In genomic region chrX:170672594-170673092, GRCm38 (mm10) we compare ENCODE assay signal across 9 mouse cellular contexts. TPM values are rescaled to one million over a fixed set of nuclear protein-coding genes. Genes with fewer than 3 reads are reported as not detected.
DNase-seq lines count a peak whose midpoint lies in the region; ATAC-seq and TF ChIP-seq lines count a peak whose summit lies in the region.
"Had no signal": no experiment of that assay in that cellular context is flagged by ENCODE, and none has a peak within 500 bp of the region (broad histone marks: within the 10 kb centered on the region; RNA-seq: fewer than 3 reads in every experiment).

Gene Asmt (plus strand): TSS chrX:170672644.

- intact Hi-C loops in heart, postnatal 36 days (cut with DNase I) = no loop called here

- no peak for DNase-seq in heart, postnatal 36 days
- no peak for DNase-seq in G1E (ENCODE audit: low spot score)
- DNase-seq in forebrain, postnatal 0 days = no peak
- no peak for DNase-seq in cerebellum, adult 9-11 months
- DNase-seq in spleen, postnatal 4 days (ENCODE audit: low spot score in 2 of 2) = no peak
- DNase-seq in kidney, adult 9 months = no peak

- no peaks in the 10 kb centered on the region for H3K4me1 ChIP-seq in heart, embryonic 13.5 days
- no peaks in the 10 kb centered on the region for H3K4me1 ChIP-seq in G1E (ENCODE audit: insufficient read depth, low read depth, low read length)
- H3K4me1 ChIP-seq in forebrain, postnatal 0 days (ENCODE audit: insufficient read depth) = no peaks in the 10 kb centered on the region
- no peaks in the 10 kb centered on the region for H3K4me1 ChIP-seq in midbrain, embryonic 12.5 days

- TF ChIP-seq CTCF in G1E (IDR thresholded peaks at IDR 0.05; ENCODE audit: low read depth, low read length) = no peak
- no peak for TF ChIP-seq CTCF in forebrain, postnatal 0 days (IDR thresholded peaks at IDR 0.05; ENCODE audit: low read depth)

- no peak within 1 kb of the TSS for H3K4me3 ChIP-seq in heart, embryonic 13.5 days
- H3K4me3 ChIP-seq in G1E (ENCODE audit: low read depth, low read length) = peak within 1 kb of the TSS; percentile 17; the same call in 1 of the 2 replicates
- no peak within 1 kb of the TSS for H3K4me3 ChIP-seq in forebrain, postnatal 0 days (ENCODE audit: low read depth, low read length)
- no peak within 1 kb of the TSS for H3K4me3 ChIP-seq in midbrain, embryonic 12.5 days

- ATAC-seq in heart, embryonic 13.5 days (ENCODE audit: extremely low read depth, insufficient number of reproducible peaks, low FRiP score, low TSS enrichment) = 0 out of 2 replicates have a peak, but pooled peaks have one; percentile 10
- peak; percentile 15; the same call in 1 of the 2 replicates for ATAC-seq in G1E (ENCODE audit: extremely low read depth, insufficient number of reproducible peaks, low FRiP score, poor library complexity, severe bottlenecking)
- peak; percentile 38; the same call in 1 of the 2 replicates for ATAC-seq in forebrain, postnatal 0 days
- peak; percentile 51; the same call in 1 of the 2 replicates for ATAC-seq in midbrain, embryonic 12.5 days (ENCODE audit: low FRiP score, low read depth)

- H3K9ac ChIP-seq in heart, embryonic 13.5 days = no peak within 1 kb of the TSS
- no peak within 1 kb of the TSS for H3K9ac ChIP-seq in forebrain, postnatal 0 days
- H3K9ac ChIP-seq in midbrain, embryonic 12.5 days (replicated peaks) = no peak within 1 kb of the TSS

- 91% methylated on average over 14 of the region's 16 CpGs for WGBS in heart, embryonic 13.5 days
- 96% methylated on average over 12 of the region's 16 CpGs for WGBS in forebrain, postnatal 0 days
- 91% methylated on average over 13 of the region's 16 CpGs for whole genome bisulfite sequencing in midbrain, embryonic 12.5 days

- peaks cover 50% of the 10 kb centered on the region for H3K9me3 ChIP-seq in heart, embryonic 13.5 days
- H3K9me3 ChIP-seq in G1E (replicated peaks) = peaks cover 52% of the 10 kb centered on the region
- peaks cover 27% of the 10 kb centered on the region for H3K9me3 ChIP-seq in forebrain, postnatal 0 days (ENCODE audit: low read length)
- H3K9me3 ChIP-seq in midbrain, embryonic 12.5 days = peaks cover 48% of the 10 kb centered on the region

- no peaks in the 10 kb centered on the region for H3K27me3 ChIP-seq in heart, embryonic 13.5 days (replicated peaks)
- no peaks in the 10 kb centered on the region for H3K27me3 ChIP-seq in G1E (ENCODE audit: insufficient read depth, low read length)
- no peaks in the 10 kb centered on the region for H3K27me3 ChIP-seq in forebrain, postnatal 0 days (ENCODE audit: insufficient read depth, low read length)
- H3K27me3 ChIP-seq in midbrain, embryonic 12.5 days = no peaks in the 10 kb centered on the region

- H3K36me3 ChIP-seq in heart, embryonic 13.5 days = peaks cover 36% of the 10 kb centered on the region
- peaks cover 21% of the 10 kb centered on the region for H3K36me3 ChIP-seq in G1E (replicated peaks)
- peaks cover 3% of the 10 kb centered on the region; the same call in 1 of the 2 replicates for H3K36me3 ChIP-seq in forebrain, postnatal 0 days (ENCODE audit: insufficient read depth)
- peaks cover 44% of the 10 kb centered on the region for H3K36me3 ChIP-seq in midbrain, embryonic 12.5 days

- no peak within 1 kb of the TSS for H3K4me2 ChIP-seq in heart, embryonic 13.5 days
- no peak within 1 kb of the TSS for H3K4me2 ChIP-seq in forebrain, postnatal 0 days (ENCODE audit: low read depth)
- no peak within 1 kb of the TSS for H3K4me2 ChIP-seq in midbrain, embryonic 12.5 days (replicated peaks)

- no peak within 1 kb of the TSS for H3K27ac ChIP-seq in heart, embryonic 13.5 days (replicated peaks)
- no peak within 1 kb of the TSS for H3K27ac ChIP-seq in forebrain, postnatal 0 days (ENCODE audit: low read depth, low read length)
- H3K27ac ChIP-seq in midbrain, embryonic 12.5 days (replicated peaks) = no peak within 1 kb of the TSS
- H3K27ac ChIP-seq: macrophage had no signal

RNA-seq across cellular contexts. Expression of gene Asmt, which starts in this region (rescaled TPM):
- not detected in 2 replicates for polyA plus RNA-seq in heart, embryonic 13.5 days (2015; fragmentation: Nextera tagmentation; extraction: Ambion mirVana)
- total RNA-seq in heart, postnatal 36 days (2021) = not detected
- not detected in 2 replicates for total RNA-seq in G1E (2014; fragmentation: Nextera tagmentation)
- not detected in 2 replicates for total RNA-seq in G1E (2017)
- polyA plus RNA-seq in G1E (2012) = 0.08 and 0.12 TPM in 2 replicates
- total RNA-seq in forebrain, postnatal 0 days (2014; rRNA removed) = not detected in 2 replicates
- polyA plus RNA-seq in forebrain, postnatal 0 days (2015; fragmentation: Nextera tagmentation; extraction: Ambion mirVana) = not detected in 2 replicates
- not detected in 2 replicates for polyA plus RNA-seq in midbrain, embryonic 12.5 days (2016; fragmentation: Nextera tagmentation; extraction: Ambion mirVana)
- polyA plus RNA-seq: macrophage had no signal

Comparison
In these comparisons a context has a peak if more than half of its experiments do, and no peak if none do; other contexts are left out.
1. Peak in ATAC-seq in heart, embryonic 13.5 days; RNA of the gene not detected or under 1 TPM.
2. Peak in ATAC-seq and H3K4me3 ChIP-seq in G1E; RNA of the gene not detected or under 1 TPM.
3. Peak in ATAC-seq in forebrain, postnatal 0 days; RNA of the gene not detected or under 1 TPM.
4. Peak in ATAC-seq in midbrain, embryonic 12.5 days; RNA of the gene not detected or under 1 TPM.